Mouse (Mus musculus): ENCODE data around the gene Kif19a. TPM values are rescaled to one million over a fixed set of nuclear protein-coding genes. Genes with fewer than 3 reads are reported as not detected.

The Kif19a gene
- total RNA-seq, 2 experiments from 2014 or later = not detected

Other genes with a start within 250 kb of the Kif19a start
- gene Rpl38, start 96.9 kb upstream of the Kif19a start, total RNA-seq (2015; ENCODE audit: low replicate concordance) = 369 and 378 TPM in 2 replicates
- 367 and 731 TPM in 2 replicates for gene Rpl38, start 96.9 kb upstream of the Kif19a start, total RNA-seq (2017; ENCODE audit: low replicate concordance)
- gene Ttyh2, start 90.0 kb upstream of the Kif19a start, total RNA-seq (2015; ENCODE audit: low replicate concordance) = 1.3 and 1.8 TPM in 2 replicates
- 1.6 and 2.4 TPM in 2 replicates for gene Ttyh2, start 90.0 kb upstream of the Kif19a start, total RNA-seq (2017; ENCODE audit: low replicate concordance)
- not detected in 2 replicates for gene Dnaic2, start 38.0 kb upstream of the Kif19a start, total RNA-seq (2015; ENCODE audit: low replicate concordance)
- gene Dnaic2, start 38.0 kb upstream of the Kif19a start, total RNA-seq (2017; ENCODE audit: low replicate concordance) = not detected in 2 replicates
- gene Btbd17, start 30.6 kb downstream of the Kif19a start, total RNA-seq (2015; ENCODE audit: low replicate concordance) = not detected in 2 replicates
- not detected in 2 replicates for gene Btbd17, start 30.6 kb downstream of the Kif19a start, total RNA-seq (2017; ENCODE audit: low replicate concordance)
- gene Gpr142, start 33.5 kb downstream of the Kif19a start, total RNA-seq (2015; ENCODE audit: low replicate concordance) = not detected in 2 replicates
- gene Gpr142, start 33.5 kb downstream of the Kif19a start, total RNA-seq (2017; ENCODE audit: low replicate concordance) = not detected in 2 replicates
- gene Gprc5c, start 85.8 kb downstream of the Kif19a start, total RNA-seq (2015; ENCODE audit: low replicate concordance) = not detected in 2 replicates
- gene Gprc5c, start 85.8 kb downstream of the Kif19a start, total RNA-seq (2017; ENCODE audit: low replicate concordance) = not detected in 2 replicates
- 2.1 and 4.3 TPM in 2 replicates for gene Cd300a, start 124.7 kb downstream of the Kif19a start, total RNA-seq (2015; ENCODE audit: low replicate concordance)
- 2.9 and 6.0 TPM in 2 replicates for gene Cd300a, start 124.7 kb downstream of the Kif19a start, total RNA-seq (2017; ENCODE audit: low replicate concordance)
- gene Cd300lb, start 169.0 kb downstream of the Kif19a start, total RNA-seq (2015; ENCODE audit: low replicate concordance) = 5.0 and 10.1 TPM in 2 replicates
- 1.8 and 2.3 TPM in 2 replicates for gene Cd300lb, start 169.0 kb downstream of the Kif19a start, total RNA-seq (2017; ENCODE audit: low replicate concordance)
- gene Cd300c, start 203.8 kb downstream of the Kif19a start, total RNA-seq (2015; ENCODE audit: low replicate concordance) = not detected in 2 replicates
- gene Cd300c, start 203.8 kb downstream of the Kif19a start, total RNA-seq (2017; ENCODE audit: low replicate concordance) = not detected in 2 replicates
- 2.9 and 6.8 TPM in 2 replicates for gene Cd300ld, start 224.5 kb downstream of the Kif19a start, total RNA-seq (2015; ENCODE audit: low replicate concordance)
- gene Cd300ld, start 224.5 kb downstream of the Kif19a start, total RNA-seq (2017; ENCODE audit: low replicate concordance) = 3.0 and 4.2 TPM in 2 replicates
- gene Cd300c2, start 236.5 kb downstream of the Kif19a start, total RNA-seq (2015; ENCODE audit: low replicate concordance) = 8.0 and 12.6 TPM in 2 replicates
- 2.3 and 8.6 TPM in 2 replicates for gene Cd300c2, start 236.5 kb downstream of the Kif19a start, total RNA-seq (2017; ENCODE audit: low replicate concordance)

Data from erythroid progenitor cell, adult 5-6 weeks (primary cell).